Comparison of ENCODE assay signal across 17 mouse cellular contexts in genomic region chr6:33685321-33685720, GRCm38 (mm10).
A peak's percentile ranks its signal among the peaks of the same experiment; 100 is the strongest.
DNase-seq lines count a peak whose midpoint lies in the region.
"Had no signal": no experiment of that assay in that cellular context is flagged by ENCODE, and none has a peak within 500 bp of the region (broad histone marks: within the 10 kb centered on the region; RNA-seq: fewer than 3 reads in every experiment).

No protein-coding gene starts in this region.

- no peaks in the 10 kb centered on the region for H3K9me3 ChIP-seq in hindbrain, embryonic 10.5 days
- H3K9me3 ChIP-seq: embryonic facial prominence, embryonic 13.5 days; forebrain, embryonic 12.5 days; heart, embryonic 12.5 days; hindbrain, embryonic 12.5 days had no signal

- no peaks in the 10 kb centered on the region for H3K36me3 ChIP-seq in hindbrain, embryonic 10.5 days
- H3K36me3 ChIP-seq: embryonic facial prominence, embryonic 13.5 days; forebrain, embryonic 12.5 days; heart, embryonic 12.5 days; hindbrain, embryonic 12.5 days had no signal

- WGBS in hindbrain, embryonic 10.5 days = 65% methylated on average over 2 of the region's 2 CpGs

- no peak overlapping the region for H3K4me3 ChIP-seq in hindbrain, embryonic 10.5 days
- H3K4me3 ChIP-seq: embryonic facial prominence, embryonic 13.5 days; forebrain, embryonic 12.5 days; heart, embryonic 12.5 days; hindbrain, embryonic 12.5 days had no signal

- DNase-seq in adrenal gland, adult (ENCODE audit: inconsistent age in 2 of 2, low spot score in 1 of 2) = peak; percentile 67 to 78
- DNase-seq in adrenal gland, postnatal 4 days (ENCODE audit: low spot score in 2 of 2) = no peak
- DNase-seq in 3T3-L1 (ENCODE audit: low read depth, low spot score) = peak; percentile 35
- peak; percentile 36 for DNase-seq in adrenal gland, adult 8-10 months
- DNase-seq in adrenal gland, postnatal 36 days = peak; percentile 20 to 49
- no peak for DNase-seq in gastrocnemius, adult 8-10 months (ENCODE audit: low spot score in 2 of 2)
- no peak for DNase-seq in hindbrain, embryonic 10.5 days (ENCODE audit: low spot score)
- DNase-seq in left cerebral cortex, adult 8-10 months (ENCODE audit: low spot score in 2 of 2) = no peak
- DNase-seq: cerebellum, adult 11-12 months; cerebellum, adult 9-10 months; cerebellum, postnatal 36 days; gastrocnemius, postnatal 14 days; heart, postnatal 36 days had no signal

- H3K27me3 ChIP-seq in hindbrain, embryonic 10.5 days (ENCODE audit: insufficient read depth, poor library complexity, severe bottlenecking) = no peaks in the 10 kb centered on the region
- H3K27me3 ChIP-seq: embryonic facial prominence, embryonic 13.5 days; forebrain, embryonic 12.5 days; heart, embryonic 12.5 days; hindbrain, embryonic 12.5 days had no signal

- H3K27ac ChIP-seq in hindbrain, embryonic 10.5 days = no peak overlapping the region
- H3K27ac ChIP-seq: embryonic facial prominence, embryonic 13.5 days; forebrain, embryonic 12.5 days; hindbrain, embryonic 12.5 days had no signal

- peaks cover 9% of the 10 kb centered on the region for H3K4me1 ChIP-seq in hindbrain, embryonic 10.5 days (replicated peaks)

Comparison
In these comparisons a context has a peak if more than half of its experiments do, and no peak if none do; other contexts are left out.
1. DNase-seq: peak in adrenal gland, adult (2 of 2), 3T3-L1 (single experiment), adrenal gland, adult 8-10 months (single experiment) and adrenal gland, postnatal 36 days (2 of 2); none in adrenal gland, postnatal 4 days (0 of 2), gastrocnemius, adult 8-10 months (0 of 2), hindbrain, embryonic 10.5 days (single experiment) and left cerebral cortex, adult 8-10 months (0 of 2).